ENCODE assay signal across 8 mouse cellular contexts in the genomic region with DNA sequence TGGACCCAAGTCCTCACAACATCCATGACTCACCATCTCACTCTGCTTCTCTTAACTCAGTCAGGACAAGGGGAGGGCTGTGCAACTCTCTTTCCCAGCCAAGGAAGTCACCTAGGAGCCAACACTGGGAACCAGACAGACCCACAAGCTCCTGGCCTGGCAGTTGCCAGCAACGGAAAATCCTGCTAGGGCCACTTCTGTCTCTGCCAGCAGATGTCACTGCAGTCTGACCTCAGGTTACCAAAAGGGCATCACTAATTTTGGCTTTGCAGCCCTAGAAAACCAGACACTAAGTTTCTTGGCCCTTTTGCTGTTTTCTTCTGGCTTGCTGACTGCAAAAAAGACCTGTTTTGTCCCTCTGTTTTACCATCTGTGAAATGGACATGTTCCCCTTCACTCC.
DNase-seq lines count a peak whose midpoint lies in the region; ATAC-seq lines count a peak whose summit lies in the region.

No protein-coding gene starts in this region.

- DNase-seq in cerebellum, adult 11-12 months, result peak; percentile 14
- peak; percentile 46 for DNase-seq in testis, postnatal 10 days (ENCODE audit: low spot score)
- DNase-seq in testis, postnatal 14 days (ENCODE audit: low spot score), result no peak
- DNase-seq in embryo, embryonic 9.5 days (ENCODE audit: extremely low spot score), result peak; percentile 22
- peak; percentile 23 to 24 for DNase-seq in lung, adult 18-20 months
- DNase-seq in right cerebral cortex, adult 18-20 months, result no peak

- no peak for ATAC-seq in cerebellum, adult (ENCODE audit: insufficient number of reproducible peaks, low FRiP score, low TSS enrichment)
- ATAC-seq in erythroblast, adult 5-6 weeks (replicated peaks; ENCODE audit: low FRiP score, poor library complexity, severe bottlenecking), result no peak

Comparison
In these comparisons a context has a peak if more than half of its experiments do, and no peak if none do; other contexts are left out.
1. DNase-seq: peak in cerebellum, adult 11-12 months (single experiment), testis, postnatal 10 days (single experiment), embryo, embryonic 9.5 days (single experiment) and lung, adult 18-20 months (2 of 2); none in testis, postnatal 14 days (single experiment) and right cerebral cortex, adult 18-20 months (single experiment).